Mouse (Mus musculus) brain, embryonic 14.5 days (tissue): ENCODE data around the gene Zfyve9.

Experiments
- CTCF ChIP-seq: fragments of 200-500 bp; IDR thresholded peaks from 2 replicates; pipeline ENCODE4 v1.5.1; 2012; ENCODE audit warnings: inconsistent platforms, mild to moderate bottlenecking, moderate library complexity, borderline replicate concordance; ENCODE audit not compliant: insufficient read depth, insufficient read length; ENCODE audit errors: extremely low read depth
- POLR2A ChIP-seq: fragments of 200-500 bp; IDR thresholded peaks from 2 replicates; pipeline ENCODE4 v1.6.1; 2012; ENCODE audit warnings: mild to moderate bottlenecking, inconsistent platforms, borderline replicate concordance; ENCODE audit not compliant: poor library complexity, insufficient read depth, insufficient read length, severe bottlenecking; ENCODE audit errors: extremely low read depth

- no peak for TF ChIP-seq CTCF
- TF ChIP-seq POLR2A: no peak
Observed at GRCm38 (mm10) chr4:108782421-108783085, 2.0 kb upstream of the Zfyve9 start.
